Mouse (Mus musculus) WW6 (cell line): Measurements from ENCODE around the gene Sec63.

ENCODE experiments used
- DNase-seq: peaks from one replicate; pipeline ENCODE4 v3.0.0-alpha.2; 2013; ENCODE audit warnings: low read depth, low spot score

Gene Sec63

GRCm38 (mm10) chr10:42830007-42830406 is 68.7 kb downstream of the Sec63 start:
- no peak for DNase-seq

- DNase-seq = no peak
These were observed 69.1 kb downstream of the Sec63 start for GRCm38 (mm10) chr10:42830409-42830808.

GRCm38 (mm10) chr10:42832677-42833076 is 71.4 kb downstream of the Sec63 start:
- no peak for DNase-seq

GRCm38 (mm10) chr10:42833871-42834727 is 72.8 kb downstream of the Sec63 start:
- no peak for DNase-seq

DNA sequence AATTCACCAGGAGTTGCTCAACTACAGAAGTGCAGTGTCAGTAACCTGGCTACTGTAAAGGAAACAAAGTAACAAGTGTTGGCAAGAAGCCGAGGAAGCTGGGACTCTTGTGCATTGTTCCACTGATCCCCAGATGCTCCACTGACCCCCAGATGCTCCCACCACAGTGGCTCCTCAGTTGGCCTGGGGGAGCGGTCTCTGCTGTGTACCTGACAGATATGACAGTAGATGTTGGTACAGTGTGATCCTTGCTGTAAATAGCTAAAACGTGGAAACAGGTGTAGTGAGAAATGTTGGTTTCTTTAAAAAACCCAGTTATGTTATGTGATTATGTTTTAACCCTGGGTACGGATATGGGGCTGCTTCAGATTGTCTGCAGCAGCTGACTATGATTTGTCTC is 76.8 kb downstream of the Sec63 start:
- no peak for DNase-seq

DNA sequence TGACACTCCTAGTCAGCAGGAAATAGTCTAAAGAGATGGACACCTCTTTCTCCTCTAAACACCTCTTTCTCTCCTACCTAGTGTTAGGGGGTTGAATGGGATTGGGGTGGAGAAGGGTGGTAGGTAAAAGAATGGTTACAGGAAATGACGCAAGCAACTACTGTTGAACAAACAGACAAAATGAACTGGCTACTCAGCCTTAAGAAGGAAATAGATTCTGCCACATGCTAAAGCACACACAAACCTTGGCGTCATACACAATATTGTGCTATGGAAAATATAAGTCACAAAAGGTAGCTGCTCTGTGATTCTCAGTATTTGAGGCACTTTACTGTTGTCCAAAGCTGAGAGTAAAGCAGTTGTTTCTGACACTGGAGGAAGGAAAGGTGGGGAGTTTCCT is 77.4 kb downstream of the Sec63 start:
- DNase-seq = no peak

- DNase-seq = no peak
These were observed 78.7 kb downstream of the Sec63 start for GRCm38 (mm10) chr10:42840036-42840435.

DNA sequence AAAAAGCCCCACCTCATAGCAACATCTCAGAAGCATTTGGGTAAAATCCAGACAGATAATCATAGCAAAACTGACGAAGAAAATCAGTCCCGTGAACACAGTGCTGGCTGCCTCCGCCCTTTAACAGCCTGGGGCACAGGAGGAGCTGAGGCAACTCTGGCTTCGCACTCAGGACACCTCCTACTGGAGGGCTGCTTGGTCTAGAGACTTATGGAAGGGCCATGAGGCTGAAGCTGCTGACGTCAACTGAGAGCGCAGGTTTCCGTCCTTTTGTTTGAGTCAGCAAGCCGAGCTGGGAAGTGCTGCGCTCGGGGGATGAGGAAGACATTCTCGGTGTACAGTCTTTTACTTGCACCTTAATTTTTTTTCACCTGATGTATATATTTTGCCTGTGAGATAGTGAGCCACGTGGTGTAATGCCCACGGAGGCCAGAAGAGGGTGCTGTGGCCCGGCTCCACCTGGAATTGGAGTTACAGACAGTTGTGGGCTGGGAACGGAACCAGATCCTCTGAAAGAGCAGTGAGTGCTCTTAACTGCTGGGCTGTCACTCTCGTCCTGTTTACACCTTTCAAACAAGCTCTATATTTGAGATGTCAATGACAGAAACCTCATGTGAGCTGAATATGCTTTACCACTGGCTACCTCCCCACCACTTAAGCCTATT is 80.4 kb downstream of the Sec63 start:
- no peak for DNase-seq

- no peak for DNase-seq
These were observed 81.1 kb downstream of the Sec63 start for GRCm38 (mm10) chr10:42842358-42842757.

DNA sequence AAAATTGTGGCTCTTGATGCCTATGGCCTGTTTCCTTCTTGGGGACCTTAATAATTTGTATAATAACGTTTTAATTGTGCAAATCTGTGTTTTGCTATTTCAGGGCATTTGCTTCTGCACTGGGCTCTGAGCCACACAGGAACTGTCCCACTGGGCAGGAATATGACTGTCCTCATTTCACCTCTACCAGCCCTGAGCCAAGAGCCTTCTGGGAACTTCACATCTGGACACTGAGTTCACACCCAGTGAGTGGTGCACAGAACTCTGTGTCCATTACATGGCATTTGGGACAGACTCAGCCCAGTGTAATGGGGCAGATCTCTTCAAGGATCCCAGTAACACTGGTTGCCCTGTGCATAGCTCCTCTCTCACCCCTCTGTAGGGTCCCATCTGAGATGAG is 82.1 kb downstream of the Sec63 start:
- no peak for DNase-seq

DNA sequence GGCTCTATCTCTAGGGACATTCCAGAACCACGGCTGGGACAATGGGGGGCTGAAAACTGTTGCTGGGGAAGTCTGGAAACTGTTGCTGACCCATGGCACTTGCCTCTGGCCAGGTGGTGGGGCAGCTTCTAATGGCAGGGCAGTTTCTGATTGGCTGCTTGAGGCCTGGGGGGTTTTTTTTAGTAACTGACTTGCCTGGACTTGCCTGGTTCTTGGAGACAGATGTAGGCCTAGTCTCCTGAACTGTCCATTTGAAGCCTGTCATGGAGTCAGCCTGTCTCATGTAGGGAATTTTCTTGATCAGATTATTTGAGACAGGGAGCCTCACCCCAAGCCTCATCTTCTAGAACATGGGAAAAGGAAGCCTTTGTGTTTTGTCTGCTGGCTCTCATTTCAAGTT is 84.2 kb downstream of the Sec63 start:
- DNase-seq = no peak

DNA sequence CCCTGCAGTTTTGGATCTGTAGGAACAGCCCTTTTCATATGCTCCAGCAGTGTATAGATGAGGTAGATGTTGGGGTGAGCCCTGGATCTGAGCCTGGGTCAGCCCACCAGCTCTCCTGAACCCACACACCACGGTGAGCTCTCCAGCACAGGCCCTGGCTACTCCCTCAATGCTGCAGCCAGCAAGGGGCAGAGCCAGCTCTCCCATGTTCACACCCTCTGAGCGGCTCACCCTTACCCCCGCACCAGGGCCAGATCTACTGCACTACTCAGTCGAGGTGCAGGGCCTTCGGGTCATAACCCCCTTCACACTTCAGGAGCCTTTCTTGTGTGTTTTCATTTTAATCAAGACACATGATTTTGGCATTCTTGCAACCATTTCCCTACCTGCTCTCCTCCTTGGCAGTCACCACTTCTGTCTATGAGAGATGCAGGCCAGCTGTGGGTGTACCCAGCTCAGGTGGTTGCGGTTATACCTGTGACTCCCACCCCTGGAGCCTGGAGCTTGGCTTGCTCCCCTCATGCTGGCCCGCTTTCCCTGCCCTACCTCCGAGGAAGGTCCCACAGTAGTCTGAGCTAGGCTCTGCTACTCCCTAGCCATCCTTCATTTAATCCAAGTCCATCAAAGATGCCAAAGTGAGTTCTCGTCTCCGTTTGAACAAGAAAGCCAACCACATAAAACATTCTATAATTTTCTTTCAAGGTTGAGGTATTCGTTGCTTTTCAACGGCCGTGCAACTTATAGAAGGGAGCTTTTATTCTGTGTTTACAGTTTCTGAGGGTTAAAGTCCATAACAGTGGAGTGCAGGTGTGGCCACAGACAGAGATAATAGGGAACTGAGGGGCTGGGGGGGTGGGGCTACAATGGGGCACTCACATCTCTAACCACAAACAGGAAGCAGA is 87.1 kb downstream of the Sec63 start:
- no peak for DNase-seq

DNA sequence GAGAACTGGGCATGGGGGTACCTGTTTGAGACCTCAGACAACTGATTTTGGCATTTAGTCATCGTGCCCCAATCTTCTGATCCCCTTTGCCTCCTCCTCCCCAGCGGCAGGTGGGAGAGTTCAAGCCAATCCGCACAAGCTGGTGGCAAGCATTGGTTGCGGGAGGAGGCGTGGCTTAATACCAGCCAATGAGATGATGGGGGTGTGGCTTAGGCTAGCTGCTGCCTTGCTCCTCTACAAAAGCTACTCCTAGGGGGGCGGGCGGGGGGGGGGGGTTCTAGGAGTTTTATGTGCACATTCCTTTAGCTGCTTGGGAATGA is 87.7 kb downstream of the Sec63 start:
- DNase-seq = no peak

- DNase-seq = no peak
These were observed 93.5 kb downstream of the Sec63 start for GRCm38 (mm10) chr10:42854838-42855237.

GRCm38 (mm10) chr10:42855250-42855649 is 94.0 kb downstream of the Sec63 start:
- DNase-seq = no peak

DNA sequence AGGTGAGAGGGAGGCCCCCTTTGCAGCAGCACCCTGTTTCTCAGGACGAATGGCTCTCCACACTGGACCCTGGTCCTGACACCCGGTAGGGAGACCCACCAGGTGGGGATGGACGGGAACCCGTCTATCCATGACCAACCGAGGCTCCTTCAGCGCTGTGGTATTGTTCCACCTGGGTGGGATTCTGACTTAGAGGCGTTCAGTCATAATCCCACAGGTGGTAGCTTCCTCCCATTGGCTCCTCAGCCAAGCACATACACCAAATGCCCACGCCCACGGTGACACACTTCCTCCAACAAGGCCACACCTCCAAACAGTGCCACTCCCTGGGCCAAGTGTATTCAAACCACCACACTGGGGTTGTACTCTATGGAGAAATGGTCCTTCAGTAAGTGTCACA is 95.3 kb downstream of the Sec63 start:
- no peak for DNase-seq

DNA sequence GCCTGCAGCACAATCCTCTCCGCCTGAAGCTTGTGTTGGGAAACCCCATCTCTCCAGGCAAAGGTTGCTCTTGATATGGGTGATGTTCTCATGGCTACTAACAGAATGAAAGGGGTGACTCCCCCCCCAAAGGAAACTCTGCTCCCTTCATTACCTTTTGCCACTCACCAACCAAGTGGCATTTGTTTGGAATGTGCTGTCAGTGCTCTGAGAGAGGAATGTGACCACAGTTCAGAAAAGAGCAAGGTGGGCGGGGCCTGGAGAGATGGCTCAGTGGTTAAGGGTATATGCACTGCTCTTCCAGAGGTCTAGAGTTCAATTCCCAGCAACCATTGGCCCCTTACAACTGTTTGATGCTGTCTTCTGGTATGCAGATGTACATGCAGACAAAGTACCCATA is 95.7 kb downstream of the Sec63 start:
- no peak for DNase-seq

- DNase-seq = no peak
These were observed 98.5 kb downstream of the Sec63 start for GRCm38 (mm10) chr10:42859781-42860158.

DNA sequence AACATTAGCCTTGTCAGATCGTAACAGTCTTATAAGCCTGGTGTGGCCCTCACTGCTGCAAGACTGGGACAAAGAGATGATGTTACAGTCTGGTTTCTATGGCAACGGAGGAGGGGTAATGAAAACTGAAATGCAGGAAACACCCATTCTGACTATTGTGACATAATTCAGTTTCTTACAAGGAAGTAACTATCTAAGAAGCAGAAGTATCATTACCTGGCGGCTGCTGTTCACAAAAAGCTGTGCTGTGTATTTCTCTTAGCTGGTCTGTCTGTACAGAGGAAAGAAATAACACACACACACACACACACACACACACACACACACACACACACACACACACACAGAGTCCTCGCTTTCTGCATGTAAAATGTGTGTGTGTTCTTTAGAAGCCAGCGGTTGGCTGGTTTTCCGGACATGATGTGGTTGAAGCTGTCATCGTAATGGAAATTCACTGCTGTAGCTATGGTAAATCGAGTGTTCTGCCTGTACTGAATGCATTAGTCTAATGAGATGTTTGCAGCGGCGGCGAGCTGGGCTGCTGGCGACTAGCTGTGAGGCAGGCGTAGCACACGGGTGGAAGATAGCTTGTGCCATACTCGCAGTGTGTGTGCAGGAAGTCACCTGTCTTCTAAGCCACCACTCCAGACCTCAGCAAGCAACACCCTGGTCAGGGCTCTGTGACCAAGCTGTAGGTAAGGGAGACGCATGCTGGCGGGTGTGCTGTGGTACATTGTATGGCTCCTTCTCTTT is 99.0 kb downstream of the Sec63 start, which contains the start of gene Scml4:
Gene Scml4 (plus strand): TSS at position 212 of the 753 bp plus-strand sequence.
- DNase-seq = no peak

DNA sequence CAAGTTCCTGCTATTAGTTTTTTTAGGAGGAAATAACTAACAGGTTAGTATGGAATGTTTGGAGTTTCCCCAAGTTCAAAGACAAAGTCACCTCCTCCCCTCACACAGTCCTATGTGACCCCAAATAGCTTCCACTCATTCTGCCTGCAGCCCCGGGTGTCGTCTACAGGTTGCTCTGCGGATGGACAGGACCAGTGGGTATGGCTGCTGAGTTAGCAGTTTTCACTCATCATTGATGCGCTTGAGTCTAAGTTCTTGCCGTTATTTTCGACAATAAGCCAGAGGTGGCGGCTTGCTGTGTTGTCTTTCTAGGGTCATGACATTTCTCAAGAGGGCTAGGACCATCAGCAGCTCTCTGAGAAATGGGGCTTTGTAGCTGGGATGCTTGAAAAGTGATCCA is 100.2 kb downstream of the Sec63 start:
- no peak for DNase-seq

DNA sequence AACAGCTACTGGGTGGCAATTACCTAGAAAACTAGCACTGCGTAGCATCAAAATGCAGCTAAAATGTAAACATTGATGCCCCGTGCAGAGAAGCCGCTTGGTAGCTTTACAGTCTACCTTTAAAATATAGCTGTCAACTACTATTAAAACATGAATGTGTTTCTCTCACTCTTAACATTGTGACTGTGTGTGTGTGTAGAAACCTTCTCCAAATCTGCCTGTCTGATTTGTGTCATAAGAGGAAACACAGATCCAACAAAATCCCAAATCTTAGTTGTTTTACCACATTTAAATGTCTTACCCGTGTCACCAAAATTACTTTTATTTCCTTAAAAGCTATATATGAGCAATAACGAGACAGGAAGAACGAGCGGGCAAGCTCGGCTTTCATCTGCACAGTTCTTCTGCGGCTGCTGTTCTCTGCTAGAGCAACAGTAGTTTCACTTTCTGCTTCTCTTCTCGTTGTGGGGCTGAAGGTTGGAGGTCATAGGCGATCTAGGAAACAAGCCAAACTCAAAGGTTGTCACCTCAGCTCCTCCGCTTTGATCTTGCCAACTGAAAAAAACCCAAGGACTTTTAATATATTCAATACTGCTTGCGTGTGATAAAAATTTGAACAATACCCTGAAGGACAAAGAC is 100.9 kb downstream of the Sec63 start:
- no peak for DNase-seq
